In genomic region chr11:107546667-107547301, GRCm38 (mm10) we compare ENCODE assay signal across 8 mouse cellular contexts. TPM values are rescaled to one million over a fixed set of nuclear protein-coding genes. Genes with fewer than 3 reads are reported as not detected.
DNase-seq lines count a peak whose midpoint lies in the region; ATAC-seq and TF ChIP-seq lines count a peak whose summit lies in the region.

No protein-coding gene starts in this region.

- no peak overlapping the region for H3K27ac ChIP-seq in brown adipose tissue, adult 24 weeks (replicated peaks; ENCODE audit: low read depth, low read length)
- H3K27ac ChIP-seq in forebrain, postnatal 0 days (ENCODE audit: low read depth, low read length), result no peak overlapping the region
- peak overlapping the region; percentile 80; the same call in 1 of the 2 replicates for H3K27ac ChIP-seq in lung, embryonic 14.5 days (ENCODE audit: low read depth)

- peak overlapping the region; percentile 92 for H3K9ac ChIP-seq in forebrain, postnatal 0 days
- peak overlapping the region; percentile 90 for H3K9ac ChIP-seq in lung, embryonic 14.5 days

- H3K4me3 ChIP-seq in brown adipose tissue, adult 24 weeks (ENCODE audit: insufficient read depth, low read depth, low read length), result peak overlapping the region; percentile 97
- peak overlapping the region; percentile 82 for H3K4me3 ChIP-seq in forebrain, postnatal 0 days (ENCODE audit: low read depth, low read length)
- H3K4me3 ChIP-seq in lung, embryonic 14.5 days (ENCODE audit: low read depth, low read length), result peak overlapping the region; percentile 97

- H3K9me3 ChIP-seq in forebrain, postnatal 0 days (ENCODE audit: low read length), result no peaks in the 10 kb centered on the region
- H3K9me3 ChIP-seq in lung, embryonic 14.5 days (ENCODE audit: low read depth, low read length), result no peaks in the 10 kb centered on the region

- peak; percentile 3 to 28 for DNase-seq in urinary bladder, adult 18-20 months (ENCODE audit: low spot score in 2 of 2)
- DNase-seq in urinary bladder, postnatal 10 days (ENCODE audit: low spot score), result no peak
- DNase-seq in forebrain, postnatal 0 days, result no peak
- peak; percentile 38 for DNase-seq in kidney, adult 11 months
- peak; percentile 67 for DNase-seq in lung, embryonic 14.5 days
- DNase-seq in retina, embryonic 14.5 days (ENCODE audit: low spot score), result peak; percentile 70
- DNase-seq in frontal cortex, postnatal 25 days (ENCODE audit: low spot score in 2 of 2), result no peak

- TF ChIP-seq CTCF in forebrain, postnatal 0 days (IDR thresholded peaks at IDR 0.05; ENCODE audit: low read depth), result peak; percentile 20
- TF ChIP-seq CTCF in lung, embryonic 14.5 days (IDR thresholded peaks at IDR 0.05; ENCODE audit: low read depth), result peak; percentile 46

- no peak for ATAC-seq in forebrain, postnatal 0 days
- ATAC-seq in lung, embryonic 14.5 days (ENCODE audit: insufficient read depth), result peak; percentile 74

- H3K27me3 ChIP-seq in forebrain, postnatal 0 days (ENCODE audit: insufficient read depth, low read length), result no peaks in the 10 kb centered on the region
- no peaks in the 10 kb centered on the region for H3K27me3 ChIP-seq in lung, embryonic 14.5 days (ENCODE audit: insufficient read depth, low read length)

- peak overlapping the region; percentile 99 for H3K4me2 ChIP-seq in forebrain, postnatal 0 days (ENCODE audit: low read depth)
- H3K4me2 ChIP-seq in lung, embryonic 14.5 days, result peak overlapping the region; percentile 98

- 0 out of 2 replicates have a peak, but pooled peaks cover 6% of the 10 kb centered on the region for H3K36me3 ChIP-seq in forebrain, postnatal 0 days (ENCODE audit: insufficient read depth)
- H3K36me3 ChIP-seq in lung, embryonic 14.5 days (ENCODE audit: insufficient read depth), result peaks cover 20% of the 10 kb centered on the region; the same call in 1 of the 2 replicates

- H3K4me1 ChIP-seq in brown adipose tissue, adult 24 weeks (ENCODE audit: control insufficient read depth, insufficient read depth, insufficient read length, low read length), result peaks cover 4% of the 10 kb centered on the region
- H3K4me1 ChIP-seq in forebrain, postnatal 0 days (ENCODE audit: insufficient read depth), result peaks cover 10% of the 10 kb centered on the region
- H3K4me1 ChIP-seq in lung, embryonic 14.5 days (ENCODE audit: insufficient read depth), result no peaks in the 10 kb centered on the region

- WGBS in forebrain, postnatal 0 days, result under 1% methylated on average over 37 of the region's 37 CpGs
- 0% methylated on average over 37 of the region's 37 CpGs for WGBS in lung, embryonic 14.5 days

RNA-seq across cellular contexts. Expression of gene Helz, which starts 0.9 kb away (rescaled TPM):
- polyA plus RNA-seq in brown adipose tissue, adult 24 weeks (2012; ENCODE audit: insufficient read depth, insufficient read length, missing spikeins), result 6.0 and 11.3 TPM in 2 replicates
- total RNA-seq in forebrain, postnatal 0 days (2014; rRNA removed), result 10.6 and 13.6 TPM in 2 replicates
- polyA plus RNA-seq in forebrain, postnatal 0 days (2015; fragmentation: Nextera tagmentation; extraction: Ambion mirVana), result 4.0 and 8.1 TPM in 2 replicates
- polyA plus RNA-seq in lung, embryonic 14.5 days (2014; fragmentation: Nextera tagmentation; extraction: Ambion mirVana), result 25.7 and 27.4 TPM in 2 replicates

Comparison
In these comparisons a context has a peak if more than half of its experiments do, and no peak if none do; other contexts are left out.
1. DNase-seq: peak in urinary bladder, adult 18-20 months (2 of 2), kidney, adult 11 months (single experiment), lung, embryonic 14.5 days (single experiment) and retina, embryonic 14.5 days (single experiment); none in urinary bladder, postnatal 10 days (single experiment), forebrain, postnatal 0 days (single experiment) and frontal cortex, postnatal 25 days (0 of 2).
2. Peak in every context shown above with its lines, with median percentiles within 50 percentile points of each other: H3K4me3 ChIP-seq.